In genomic region chr13:73596276-73596675, GRCm38 (mm10) we compare ENCODE assay signal across 25 mouse cellular contexts. TPM values are rescaled to one million over a fixed set of nuclear protein-coding genes. Genes with fewer than 3 reads are reported as not detected.
DNase-seq lines count a peak whose midpoint lies in the region; ATAC-seq lines count a peak whose summit lies in the region.
"Had no signal": no experiment of that assay in that cellular context is flagged by ENCODE, and none has a peak within 500 bp of the region (broad histone marks: within the 10 kb centered on the region; RNA-seq: fewer than 3 reads in every experiment).

No protein-coding gene starts in this region.

- no peak overlapping the region for H3K9ac ChIP-seq in heart, embryonic 11.5 days (ENCODE audit: low read depth, low read length)
- H3K9ac ChIP-seq in forebrain, embryonic 11.5 days (ENCODE audit: low read length), result no peak overlapping the region
- H3K9ac ChIP-seq: embryonic facial prominence, embryonic 12.5 days; forebrain, embryonic 12.5 days had no signal

- 63% methylated on average over 4 of the region's 4 CpGs for WGBS in heart, embryonic 11.5 days (ENCODE audit: insufficient replicate concordance)
- 89% methylated on average over 4 of the region's 4 CpGs for whole genome bisulfite sequencing in forebrain, embryonic 11.5 days

- peaks cover 37% of the 10 kb centered on the region for H3K4me1 ChIP-seq in megakaryocyte, embryonic 14.5 days
- H3K4me1 ChIP-seq in heart, embryonic 11.5 days (ENCODE audit: control insufficient read depth, insufficient read depth, low read length), result no peaks in the 10 kb centered on the region
- H3K4me1 ChIP-seq in forebrain, embryonic 11.5 days (replicated peaks; ENCODE audit: control insufficient read depth, insufficient read depth, low read length), result no peaks in the 10 kb centered on the region
- H3K4me1 ChIP-seq: embryonic facial prominence, embryonic 10.5 days; embryonic facial prominence, embryonic 12.5 days; forebrain, embryonic 12.5 days had no signal

- peak overlapping the region; percentile 5 for H3K4me3 ChIP-seq in megakaryocyte, embryonic 14.5 days (replicated peaks)
- H3K4me3 ChIP-seq in heart, embryonic 11.5 days (ENCODE audit: low read depth, low read length), result no peak overlapping the region
- no peak overlapping the region for H3K4me3 ChIP-seq in forebrain, embryonic 11.5 days (ENCODE audit: low read depth, low read length)
- H3K4me3 ChIP-seq: embryonic facial prominence, embryonic 10.5 days; embryonic facial prominence, embryonic 12.5 days; forebrain, embryonic 12.5 days had no signal

- no peaks in the 10 kb centered on the region for H3K36me3 ChIP-seq in megakaryocyte, embryonic 14.5 days (replicated peaks; ENCODE audit: low read length)
- H3K36me3 ChIP-seq in heart, embryonic 11.5 days (ENCODE audit: control insufficient read depth, insufficient read depth, low read length), result no peaks in the 10 kb centered on the region
- no peaks in the 10 kb centered on the region for H3K36me3 ChIP-seq in forebrain, embryonic 11.5 days (ENCODE audit: control insufficient read depth, insufficient read depth, low read length)
- H3K36me3 ChIP-seq: embryonic facial prominence, embryonic 10.5 days; embryonic facial prominence, embryonic 12.5 days; forebrain, embryonic 12.5 days had no signal

- DNase-seq in A20 (ENCODE audit: low read depth, low spot score) (peak; percentile 23), MEL-GATA-1-ER (ENCODE audit: extremely low read depth, low read depth) (peak; percentile 49)
- DNase-seq in forebrain, embryonic 11.5 days (ENCODE audit: low spot score), result no peak
- DNase-seq in gastrocnemius, postnatal 36 days, result no peak
- DNase-seq in spleen, postnatal 14 days (ENCODE audit: low spot score in 2 of 2), result no peak
- DNase-seq: adrenal gland, adult 2 months; adrenal gland, postnatal 10 days; adrenal gland, postnatal 25 days; cerebellum, adult 11 months; cerebellum, adult 18-20 months; cerebellum, adult 8-10 months; cerebellum, adult 9-11 months; cerebellum, postnatal 14 days; cerebellum, postnatal 36 days had no signal

- H3K4me2 ChIP-seq in heart, embryonic 11.5 days, result no peak overlapping the region
- H3K4me2 ChIP-seq in forebrain, embryonic 11.5 days (ENCODE audit: low read depth, low read length, severe bottlenecking), result no peak overlapping the region
- H3K4me2 ChIP-seq: embryonic facial prominence, embryonic 12.5 days; forebrain, embryonic 12.5 days had no signal

- no peak overlapping the region for H3K27ac ChIP-seq in heart, embryonic 11.5 days (ENCODE audit: low read depth, low read length)
- H3K27ac ChIP-seq in forebrain, embryonic 11.5 days (ENCODE audit: low read depth, low read length), result no peak overlapping the region
- H3K27ac ChIP-seq: embryonic facial prominence, embryonic 10.5 days; embryonic facial prominence, embryonic 12.5 days; forebrain, embryonic 12.5 days had no signal

- peaks cover 21% of the 10 kb centered on the region for H3K27me3 ChIP-seq in megakaryocyte, embryonic 14.5 days (replicated peaks)
- peaks cover 10% of the 10 kb centered on the region; the same call in 1 of the 2 replicates for H3K27me3 ChIP-seq in heart, embryonic 11.5 days (ENCODE audit: control insufficient read depth, insufficient read depth, low read length)
- no peaks in the 10 kb centered on the region for H3K27me3 ChIP-seq in forebrain, embryonic 11.5 days (ENCODE audit: control insufficient read depth, insufficient read depth, low read length)

- intact Hi-C loops in gastrocnemius, postnatal 36 days (cut with DNase I), result no loop called here

- peak; percentile 47 for ATAC-seq in granulocyte monocyte progenitor cell, adult 5-6 weeks (replicated peaks; ENCODE audit: poor library complexity, severe bottlenecking)
- ATAC-seq in heart, embryonic 11.5 days (replicated peaks; ENCODE audit: insufficient number of reproducible peaks, low FRiP score, low TSS enrichment), result no peak
- ATAC-seq in forebrain, embryonic 11.5 days (replicated peaks; ENCODE audit: low FRiP score), result no peak
- ATAC-seq: forebrain, embryonic 14.5 days; forebrain, embryonic 16.5 days had no signal

- H3K9me3 ChIP-seq in megakaryocyte, embryonic 14.5 days, result peaks cover 8% of the 10 kb centered on the region
- H3K9me3 ChIP-seq in heart, embryonic 11.5 days (replicated peaks; ENCODE audit: control insufficient read depth, low read length), result no peaks in the 10 kb centered on the region
- no peaks in the 10 kb centered on the region for H3K9me3 ChIP-seq in forebrain, embryonic 11.5 days (ENCODE audit: control insufficient read depth, low read length)
- H3K9me3 ChIP-seq: embryonic facial prominence, embryonic 10.5 days; embryonic facial prominence, embryonic 12.5 days; forebrain, embryonic 12.5 days had no signal

RNA-seq across cellular contexts. Expression of gene Clptm1l, which starts 7.5 kb away (rescaled TPM):
- 203 and 212 TPM in 2 replicates for total RNA-seq in granulocyte monocyte progenitor cell, adult 5-6 weeks (2014; fragmentation: Nextera tagmentation)
- 80.6 and 81.1 TPM in 2 replicates for total RNA-seq in granulocyte monocyte progenitor cell, adult 5-6 weeks (2017)
- polyA plus RNA-seq in megakaryocyte, embryonic 14.5 days (2012; ENCODE audit: insufficient read depth, low replicate concordance), result 17.7 and 24.9 TPM in 2 replicates
- polyA plus RNA-seq in heart, embryonic 11.5 days (2014; fragmentation: Nextera tagmentation; extraction: Ambion mirVana), result 119 and 129 TPM in 2 replicates
- 108 and 122 TPM in 2 replicates for polyA plus RNA-seq in forebrain, embryonic 11.5 days (2014; fragmentation: Nextera tagmentation; extraction: Ambion mirVana)
- 10 to 100 TPM; 28.8 to 30.1 TPM for total RNA-seq in gastrocnemius, postnatal 36 days (2021)

RNA-seq across cellular contexts. Expression of gene Tert, which starts 30.4 kb away (rescaled TPM):
- total RNA-seq in granulocyte monocyte progenitor cell, adult 5-6 weeks (2014; fragmentation: Nextera tagmentation), result 4.5 TPM in 1 of 2 replicates, not detected in the other
- 2.2 TPM in 1 of 2 replicates, not detected in the other for total RNA-seq in granulocyte monocyte progenitor cell, adult 5-6 weeks (2017)
- not detected in 2 replicates for polyA plus RNA-seq in megakaryocyte, embryonic 14.5 days (2012; ENCODE audit: insufficient read depth, low replicate concordance)
- polyA plus RNA-seq in heart, embryonic 11.5 days (2014; fragmentation: Nextera tagmentation; extraction: Ambion mirVana), result 2.3 and 3.5 TPM in 2 replicates
- 5.7 and 7.1 TPM in 2 replicates for polyA plus RNA-seq in forebrain, embryonic 11.5 days (2014; fragmentation: Nextera tagmentation; extraction: Ambion mirVana)
- under 1 TPM in 1 of 2 experiments, not detected in 1; 0.30 TPM for total RNA-seq in gastrocnemius, postnatal 36 days (2021)

RNA-seq across cellular contexts. Expression of gene Slc6a3, which starts 59.7 kb away (rescaled TPM):
- total RNA-seq in granulocyte monocyte progenitor cell, adult 5-6 weeks (2014; fragmentation: Nextera tagmentation), result not detected in 2 replicates
- not detected in 2 replicates for total RNA-seq in granulocyte monocyte progenitor cell, adult 5-6 weeks (2017)
- polyA plus RNA-seq in megakaryocyte, embryonic 14.5 days (2012; ENCODE audit: insufficient read depth, low replicate concordance), result 0.48 and 0.96 TPM in 2 replicates
- 0.28 TPM in 1 of 2 replicates, not detected in the other for polyA plus RNA-seq in heart, embryonic 11.5 days (2014; fragmentation: Nextera tagmentation; extraction: Ambion mirVana)
- 0.08 and 0.75 TPM in 2 replicates for polyA plus RNA-seq in forebrain, embryonic 11.5 days (2014; fragmentation: Nextera tagmentation; extraction: Ambion mirVana)
- total RNA-seq in gastrocnemius, postnatal 36 days (2021), result not detected
- total RNA-seq: adrenal gland, postnatal 10 days; adrenal gland, postnatal 4 days had no signal
- polyA plus RNA-seq: C2C12; embryonic facial prominence, embryonic 10.5 days; embryonic facial prominence, embryonic 14.5 days had no signal

Comparison
In these comparisons a context has a peak if more than half of its experiments do, and no peak if none do; other contexts are left out.
1. DNase-seq: peak in A20 (single experiment) and MEL-GATA-1-ER (single experiment); none in forebrain, embryonic 11.5 days (single experiment), gastrocnemius, postnatal 36 days (0 of 2) and spleen, postnatal 14 days (0 of 2).